Mouse (Mus musculus) cerebellum, adult 8-10 months (tissue): ENCODE data around the gene Olfr288.

Experiments
- DNase-seq: peaks from one replicate; pipeline ENCODE4 v3.0.0; 2022

Olfr288 gene

DNA sequence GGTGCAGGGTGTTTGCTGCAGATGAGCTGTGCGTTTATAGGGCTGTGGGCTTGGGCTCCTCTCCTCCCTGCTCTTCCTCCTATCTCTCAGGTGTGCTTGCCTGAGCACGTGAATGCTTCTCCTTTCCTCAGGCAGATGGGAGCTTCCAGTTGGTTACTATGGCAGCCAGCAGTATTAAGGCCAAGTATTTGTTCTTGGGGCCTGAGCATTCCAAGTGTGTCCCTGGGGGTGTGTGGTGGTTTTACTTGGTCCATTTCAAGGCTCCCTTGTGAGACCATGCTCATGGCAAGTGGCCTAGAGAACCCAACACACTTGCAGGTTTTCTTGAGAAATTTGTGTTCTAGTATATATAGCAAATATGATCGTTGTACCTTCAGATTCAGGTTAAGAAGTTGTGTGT is at the start of gene Olfr288:
Olfr288 (minus strand) TSS at position 101 of the 400 bp plus-strand sequence.
- DNase-seq = no peak

GRCm38 (mm10) chr15:98235442-98235841 is 40.1 kb upstream of the Olfr288 start:
- no peak for DNase-seq

DNA sequence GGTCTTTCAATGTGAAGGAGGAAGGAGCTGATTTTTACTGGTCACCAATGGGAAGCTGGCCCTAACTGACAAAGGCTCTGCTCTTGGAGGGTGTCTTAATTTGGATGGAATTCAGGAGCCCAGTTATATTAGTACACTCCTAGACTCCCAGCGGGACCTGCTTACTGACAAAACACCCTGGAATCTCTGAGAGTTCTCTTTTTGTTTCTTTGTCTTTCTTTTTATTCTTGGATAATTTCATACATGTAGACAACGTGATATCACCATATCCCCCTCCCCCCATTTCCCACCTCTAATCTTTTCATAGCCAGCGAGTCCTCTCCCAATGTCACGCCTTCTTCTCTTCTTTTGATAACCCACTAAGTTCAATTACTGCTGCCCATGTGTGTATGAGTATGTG is 39.0 kb upstream of the Olfr288 start, which contains the start of gene Olfr286:
Olfr286 (minus strand) TSS at position 101 of the 400 bp plus-strand sequence.
- no peak for DNase-seq

- no peak for DNase-seq
Measured at GRCm38 (mm10) chr15:98226096-98226495, 30.8 kb upstream of the Olfr288 start.

GRCm38 (mm10) chr15:98225610-98226009 is 30.3 kb upstream of the Olfr288 start:
- DNase-seq = no peak

- DNase-seq = no peak
Measured at GRCm38 (mm10) chr15:98222377-98222776, 27.0 kb upstream of the Olfr288 start.

DNA sequence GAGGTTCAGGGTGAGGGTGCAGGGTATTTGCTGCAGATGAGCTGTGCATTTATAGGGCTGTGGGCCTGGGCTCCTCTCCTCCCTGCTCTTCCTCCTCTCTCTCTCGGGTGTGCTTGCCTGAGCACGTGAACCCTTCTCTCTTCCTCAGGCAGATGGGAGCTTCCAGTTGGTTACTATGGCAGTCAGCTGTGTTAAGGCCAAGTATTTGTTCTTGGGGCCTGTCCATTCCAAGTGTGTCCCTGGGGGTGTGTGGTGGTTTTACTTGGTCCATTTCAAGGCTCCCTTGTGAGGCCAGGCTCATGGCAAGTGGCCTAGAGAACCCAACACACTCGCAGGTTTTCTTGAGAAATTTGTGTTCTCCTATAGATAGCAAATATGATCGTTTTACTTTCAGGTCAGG is 25.5 kb upstream of the Olfr288 start, which contains the start of the genes Gm44579 and Olfr287:
Gm44579 (minus strand) TSS at position 101 of the 400 bp plus-strand sequence.
Olfr287 (minus strand) TSS at position 180 of the 400 bp plus-strand sequence.
- no peak for DNase-seq

GRCm38 (mm10) chr15:98214130-98214529 is 18.8 kb upstream of the Olfr288 start:
- no peak for DNase-seq

GRCm38 (mm10) chr15:98213336-98213870 is 18.1 kb upstream of the Olfr288 start:
- DNase-seq = no peak

- DNase-seq = no peak
Measured at GRCm38 (mm10) chr15:98209676-98210075, 14.3 kb upstream of the Olfr288 start.

- DNase-seq = no peak
Measured at GRCm38 (mm10) chr15:98184456-98184855, 10.9 kb downstream of the Olfr288 start.

DNA sequence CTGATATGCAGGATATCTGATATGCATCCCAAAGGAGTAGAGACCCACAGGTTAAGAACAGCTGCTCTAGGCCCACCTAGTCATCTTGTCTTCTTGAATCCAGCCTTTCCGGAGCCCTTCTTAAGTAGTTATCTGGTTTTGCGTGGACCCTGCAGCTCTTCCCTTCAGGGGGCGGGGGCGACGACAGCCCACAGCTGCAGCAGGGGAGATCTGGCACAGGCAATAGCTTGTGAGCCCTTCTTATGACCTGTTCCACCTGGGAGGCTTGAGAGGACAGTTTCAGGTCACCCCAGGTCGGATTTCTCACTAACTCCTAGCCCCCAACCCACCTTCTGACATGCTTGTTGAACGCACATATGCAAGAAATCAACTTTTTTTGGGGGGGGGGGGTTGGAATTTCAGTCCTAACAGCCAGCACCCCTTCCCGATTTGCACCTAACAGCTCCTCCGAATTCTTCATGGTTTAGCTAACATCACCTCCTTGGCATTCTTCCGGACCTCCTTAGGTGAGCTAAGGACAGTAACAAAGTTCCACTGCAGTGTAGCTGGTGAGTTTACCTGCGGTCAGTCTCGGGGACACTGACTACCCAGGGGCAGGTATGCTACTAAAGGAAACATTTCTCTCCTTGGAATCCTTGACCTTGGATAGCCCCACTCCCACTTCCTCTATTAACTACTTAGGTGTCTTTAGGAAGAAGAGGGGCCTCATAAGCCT is 13.3 kb downstream of the Olfr288 start:
- peak; percentile 33 for DNase-seq

DNA sequence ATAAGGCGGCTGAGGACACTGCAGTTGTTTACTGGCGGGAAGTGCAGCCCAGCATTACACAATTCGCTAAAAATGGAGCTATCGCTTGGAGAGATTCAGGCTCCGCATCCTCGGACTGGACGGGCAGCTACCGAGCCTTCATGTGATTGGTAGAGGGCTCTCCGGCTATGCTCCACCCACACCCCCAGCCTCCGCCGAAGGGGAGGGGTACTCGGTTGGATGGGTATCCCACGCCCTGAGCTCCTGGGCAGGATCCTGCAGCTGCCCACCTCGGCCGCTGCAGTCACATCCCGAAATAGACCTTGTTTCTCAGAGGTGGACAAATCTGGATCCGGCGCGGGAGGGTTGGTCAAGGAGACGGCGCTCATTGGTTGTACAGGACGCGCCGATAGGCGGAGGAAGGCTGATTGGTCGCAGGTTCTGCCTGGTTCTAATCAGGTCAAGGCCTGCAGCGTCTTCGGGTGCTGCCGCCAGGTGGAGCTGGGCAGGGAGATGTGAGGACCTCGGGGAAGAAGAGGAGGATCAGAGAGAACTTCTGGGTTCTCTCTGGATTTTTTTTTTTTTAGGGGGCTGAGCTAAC is 14.1 kb downstream of the Olfr288 start:
- peak; percentile 97 for DNase-seq

DNA sequence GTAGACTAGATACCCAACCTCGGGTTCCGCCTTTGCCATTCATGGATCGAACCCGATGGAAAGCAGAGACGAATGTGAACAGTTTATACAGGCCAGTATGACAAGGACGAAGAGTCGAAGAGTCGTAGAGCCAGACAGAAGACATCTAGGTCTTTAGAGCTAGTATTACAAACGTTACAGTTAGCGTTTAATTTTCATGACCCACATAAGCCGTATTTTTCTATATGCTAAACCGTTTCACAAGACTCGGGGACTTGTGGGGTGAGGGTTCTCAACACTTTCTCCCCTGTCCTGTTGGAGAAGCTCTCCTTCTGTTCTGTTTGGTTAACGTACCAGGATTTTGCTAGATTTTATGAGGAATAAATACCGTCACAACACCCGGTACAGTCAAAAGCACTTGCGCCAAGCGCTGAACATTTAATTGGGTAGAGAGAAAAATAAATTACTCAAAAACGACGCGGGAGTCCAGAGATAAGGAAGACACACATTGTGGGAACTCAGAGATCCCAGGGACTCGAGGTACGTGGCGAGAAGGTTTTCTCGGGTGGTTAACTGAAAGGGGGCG is 14.7 kb downstream of the Olfr288 start:
- DNase-seq = no peak

DNA sequence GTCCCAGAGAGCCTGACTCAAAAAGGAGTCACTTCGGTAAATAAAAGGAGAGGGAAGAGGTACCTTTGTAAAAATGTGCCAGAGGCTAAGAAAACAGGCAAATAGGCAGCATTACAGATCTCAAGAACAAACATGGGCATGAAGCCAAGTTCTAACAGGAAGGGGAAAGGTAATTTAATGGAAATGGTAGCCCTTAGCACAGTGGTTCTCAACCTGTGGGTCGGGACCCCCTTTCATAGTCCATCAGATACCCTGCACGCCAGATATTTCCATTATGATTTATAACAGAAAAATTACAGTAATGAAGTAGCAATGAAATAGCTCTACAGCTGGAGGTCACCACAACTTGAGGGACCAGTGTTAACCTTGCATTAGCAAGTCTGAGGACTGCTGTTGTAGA is 18.0 kb downstream of the Olfr288 start:
- DNase-seq = no peak

- DNase-seq = peak; percentile 61
Measured at GRCm38 (mm10) chr15:98173821-98174220, 21.5 kb downstream of the Olfr288 start.

GRCm38 (mm10) chr15:98172113-98172512 is 23.2 kb downstream of the Olfr288 start:
- DNase-seq = no peak

DNA sequence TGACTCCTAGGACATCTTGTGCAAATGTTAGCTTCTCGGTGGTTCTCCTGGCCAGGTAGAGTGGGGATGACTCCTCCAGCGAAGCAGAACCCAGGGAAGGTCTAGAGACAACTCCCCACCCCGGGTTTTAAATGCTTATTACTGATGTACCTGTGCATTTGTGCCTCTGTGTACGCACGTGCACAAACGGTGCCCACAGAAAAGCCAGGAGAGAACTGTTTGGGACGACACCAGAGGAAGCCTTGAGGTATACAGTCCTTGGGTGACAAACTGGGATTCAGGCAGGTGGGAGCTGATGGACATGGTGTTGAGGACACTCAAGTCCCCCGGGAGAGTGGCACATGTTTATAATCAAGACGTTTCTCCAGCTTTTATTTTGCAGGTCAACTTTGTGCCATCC is 24.4 kb downstream of the Olfr288 start:
- DNase-seq = no peak

DNA sequence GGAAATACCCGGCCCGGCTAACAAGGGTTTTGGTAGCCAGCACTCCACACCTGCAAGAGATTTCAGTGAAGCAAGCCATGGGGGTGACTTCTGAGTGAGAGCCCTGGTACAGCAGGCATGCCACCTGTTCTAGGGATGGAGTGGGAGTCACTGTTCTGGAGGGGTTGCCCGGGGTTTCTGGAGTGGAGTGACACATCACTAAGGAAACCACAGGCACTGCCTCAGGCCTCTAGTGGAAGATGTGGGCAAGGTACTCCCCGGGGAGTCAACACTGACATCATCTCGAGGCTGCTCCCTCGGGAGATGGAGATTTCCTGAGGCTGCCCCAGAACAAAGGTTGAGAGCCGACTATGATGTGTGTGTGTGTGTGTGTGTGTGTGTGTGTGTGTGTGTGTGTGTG is 25.0 kb downstream of the Olfr288 start:
- no peak for DNase-seq

DNA sequence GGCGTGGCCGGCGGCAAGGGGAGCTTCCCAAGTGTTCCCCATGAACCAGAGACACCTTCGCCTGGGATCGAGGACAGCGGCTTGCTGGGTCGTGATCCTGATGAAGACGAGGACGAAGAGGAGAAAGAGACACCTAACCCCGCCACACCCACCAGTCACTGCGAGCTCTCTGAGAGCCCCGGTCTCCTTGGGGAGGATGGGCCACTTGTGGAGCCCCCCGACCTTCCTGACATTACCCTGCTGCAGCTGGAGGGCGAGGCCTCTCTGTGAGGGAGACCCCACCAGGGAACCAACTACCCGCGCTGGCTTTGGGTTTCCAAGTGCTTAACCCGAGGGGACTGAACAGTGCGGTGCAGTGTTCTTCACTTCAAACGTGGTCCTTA is 26.7 kb downstream of the Olfr288 start:
- peak; percentile 35 for DNase-seq

DNA sequence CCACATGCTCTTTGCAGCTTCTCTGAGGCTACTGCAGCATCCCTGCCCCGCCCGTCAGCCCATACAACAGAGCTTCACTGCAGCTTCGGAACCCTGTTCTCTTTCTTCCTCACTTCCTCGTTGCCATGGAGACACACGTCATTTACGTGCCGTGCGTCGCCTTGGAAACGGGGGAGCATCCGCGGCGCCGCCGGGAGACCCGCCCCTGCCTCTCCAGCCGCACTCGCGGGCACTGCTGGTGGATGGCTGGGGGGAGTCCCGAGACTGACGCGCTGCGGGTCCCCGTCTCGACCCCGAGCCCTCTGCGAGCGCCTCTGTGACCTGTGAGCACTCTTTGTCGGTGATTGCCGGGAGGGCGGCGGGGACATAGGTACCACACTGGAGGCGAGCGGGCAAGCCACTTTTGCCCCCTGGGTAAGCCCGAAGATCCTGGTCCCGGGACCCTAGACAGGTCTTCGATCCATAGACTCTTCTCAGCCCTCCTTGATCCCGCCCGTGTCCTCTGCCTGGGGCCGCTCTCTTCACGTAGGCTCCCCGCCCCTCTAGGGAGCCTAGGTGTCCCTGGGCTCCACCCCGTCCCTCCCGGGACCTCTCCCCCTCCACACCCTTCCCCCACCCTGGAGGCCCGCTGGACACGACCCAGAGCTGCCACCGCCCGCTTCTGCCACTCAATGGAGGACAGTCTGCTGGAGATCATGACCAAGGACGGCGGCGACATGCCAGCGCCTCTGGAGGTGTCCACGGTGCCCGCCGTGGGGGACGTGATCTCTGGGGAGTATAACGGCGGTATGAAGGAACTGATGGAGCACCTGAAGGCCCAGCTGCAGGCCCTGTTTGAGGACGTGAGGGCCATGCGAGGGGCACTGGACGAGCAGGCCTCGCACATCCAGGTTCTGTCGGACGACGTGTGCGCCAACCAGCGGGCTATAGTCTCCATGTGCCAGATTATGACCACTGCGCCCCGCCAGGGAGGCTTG is 27.4 kb downstream of the Olfr288 start:
- peak; percentile 88 for DNase-seq

DNA sequence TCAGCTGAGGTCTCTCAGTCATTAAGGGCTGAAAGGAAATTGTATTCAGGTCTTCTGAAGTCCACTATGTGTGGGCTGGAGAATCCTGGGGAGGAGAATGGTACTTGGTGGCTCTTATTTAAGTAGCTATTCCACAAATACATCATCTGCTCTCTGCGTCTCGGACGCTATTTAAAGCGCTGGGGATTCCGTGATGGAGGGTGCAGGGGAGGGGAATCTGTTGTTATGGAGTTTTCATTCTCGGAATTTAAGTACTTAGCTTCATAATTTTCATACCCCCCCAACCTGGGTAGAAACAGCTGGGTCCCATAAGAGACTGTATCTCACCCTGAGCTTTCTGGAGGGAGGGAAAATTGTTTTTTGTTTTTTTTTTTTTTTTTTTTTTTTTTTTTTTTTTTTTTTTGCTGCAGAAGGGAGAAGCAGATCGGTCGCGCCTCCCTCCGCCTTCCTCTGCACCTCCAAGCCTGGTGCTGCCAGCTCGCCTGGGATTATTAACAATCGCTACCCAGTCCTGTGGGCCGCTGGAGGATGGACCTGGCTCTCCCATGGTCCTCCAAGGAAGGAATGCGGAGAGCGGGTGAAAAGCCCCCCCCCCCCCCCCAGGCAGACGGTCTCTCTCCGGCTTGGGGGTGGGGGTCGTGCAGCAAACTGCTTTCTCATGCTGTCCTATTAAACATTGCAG is 28.2 kb downstream of the Olfr288 start, which contains the start of gene Ccdc184:
Ccdc184 (plus strand) TSS at position 196 of the 682 bp plus-strand sequence.
- DNase-seq = peak; percentile 33
